Mouse (Mus musculus) heart, adult 2 months (tissue): ENCODE data around the gene Gcc1. TPM values are rescaled to one million over a fixed set of nuclear protein-coding genes. Genes with fewer than 3 reads are reported as not detected.

Source experiments
- DNase-seq, 2 experiments: peaks; one replicate each; pipeline ENCODE4 v3.0.0; 2021
- H3K27ac ChIP-seq: fragments of 200-600 bp; 2 replicates; pipeline ENCODE4 v1.8.1; 2022
- H3K27me3 ChIP-seq: fragments of 200-500 bp; 2 replicates; pipeline ENCODE4 v1.6.1; 2012; ENCODE audit warnings: mild to moderate bottlenecking, low read length, inconsistent platforms, mixed read lengths; ENCODE audit not compliant: control insufficient read depth, insufficient read depth
- H3K36me3 ChIP-seq: fragments of 200-500 bp; 2 replicates; pipeline ENCODE4 v1.6.1; 2012; ENCODE audit warnings: low read length, inconsistent platforms; ENCODE audit not compliant: control insufficient read depth, insufficient read depth
- H3K4me1 ChIP-seq: fragments of 200-500 bp; 2 replicates; pipeline ENCODE4 v1.6.1; 2011; ENCODE audit warnings: low read length; ENCODE audit not compliant: control insufficient read depth, insufficient read depth
- H3K4me3 ChIP-seq: fragments of 200-600 bp; 2 replicates; pipeline ENCODE4 v1.8.1; 2022
- H3K79me2 ChIP-seq: fragments of 200-500 bp; replicated peaks from 2 replicates; pipeline ENCODE4 v1.6.1; 2012; ENCODE audit warnings: mild to moderate bottlenecking, inconsistent platforms, low read length, moderate library complexity, mixed read lengths; ENCODE audit not compliant: control insufficient read depth, insufficient read depth
- H3K9ac ChIP-seq: fragments of 200-500 bp; 2 replicates; pipeline ENCODE4 v1.6.1; 2012; ENCODE audit warnings: low read depth, mild to moderate bottlenecking, control low read depth, inconsistent platforms, low read length, mixed read lengths
- CTCF ChIP-seq: fragments of 200-600 bp; IDR thresholded peaks from 2 replicates; pipeline ENCODE4 v1.8.1; 2022; ENCODE audit warnings: antibody characterized with exemption, mild to moderate bottlenecking, moderate library complexity
- EP300 ChIP-seq: fragments of 200-500 bp; IDR thresholded peaks from 2 replicates; pipeline ENCODE4 v1.6.1; 2011; ENCODE audit warnings: low read depth, low read length, control low read depth; ENCODE audit not compliant: insufficient read depth
- POLR2A ChIP-seq: fragments of 200-500 bp; IDR thresholded peaks from 2 replicates; pipeline ENCODE4 v1.6.1; 2011; ENCODE audit warnings: mild to moderate bottlenecking, low read depth, low read length, control low read depth; ENCODE audit not compliant: insufficient read depth
- WGBS: fragments of 180-500 bp; shearing (Covaris S2); methylation state at CpG from one replicate; pipeline ENCODE4 v1.1.7; 2018; 5-methylcytosine and 5-hydroxymethylcytosine counted together
- intact Hi-C: fragments of 180-260 bp; cut with DNase I; formaldehyde crosslinking; loops from one replicate; pipeline ENCODE4 v1.15.1; 2025
- polyA plus RNA-seq: library from polyadenylated mRNA; depleted of rRNA; stranded (reverse); fragments of >200 nt; gene quantifications from 2 replicates; pipeline ENCODE4 v1.2.3, GENCODE M21; 2012
- total RNA-seq, 2 experiments: library from RNA; stranded (reverse); gene quantifications; 2 replicates each; pipeline ENCODE4 v1.2.3; 2021

Gene Gcc1
- total and polyA plus RNA-seq, 3 experiments: 3.2 to 9.8 (median 8.4) TPM

DNA sequence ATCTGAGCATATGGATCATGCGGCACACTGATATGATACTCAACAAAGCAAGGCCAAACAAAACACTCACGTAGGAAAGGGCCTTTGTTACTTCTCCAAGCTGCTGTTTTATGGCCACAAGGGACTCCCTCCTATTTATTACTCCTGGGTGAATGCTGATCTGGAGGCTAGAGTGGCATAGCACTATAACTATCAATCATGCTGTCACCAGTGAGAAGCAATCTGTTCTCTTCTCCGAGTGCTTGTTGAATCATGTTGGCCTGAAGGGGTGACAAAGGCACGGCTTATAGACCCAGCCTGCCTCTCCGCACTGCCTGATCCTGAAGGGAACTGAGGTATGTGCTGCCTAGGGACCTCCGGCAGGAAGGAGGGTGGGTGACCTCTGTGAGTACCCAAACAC, 36.4 kb upstream of the Gcc1 start:
- H3K9ac ChIP-seq: no peak overlapping the region
- 53% methylated on average over 6 of the region's 6 CpGs for WGBS
- no peaks in the 10 kb centered on the region for H3K79me2 ChIP-seq
- no peak for DNase-seq
- no peak overlapping the region for H3K4me3 ChIP-seq
- no peaks in the 10 kb centered on the region for H3K36me3 ChIP-seq
- H3K27ac ChIP-seq: no peak overlapping the region
- no peaks in the 10 kb centered on the region for H3K27me3 ChIP-seq
- no peaks in the 10 kb centered on the region for H3K4me1 ChIP-seq
- intact Hi-C loops: loop anchor here (5.0 kb wide), 1 partner anchor 42 kb away; the partner anchor contains the start of gene Arf5
- no peak for TF ChIP-seq EP300
- no peak for TF ChIP-seq POLR2A
- no peak for TF ChIP-seq CTCF

DNA sequence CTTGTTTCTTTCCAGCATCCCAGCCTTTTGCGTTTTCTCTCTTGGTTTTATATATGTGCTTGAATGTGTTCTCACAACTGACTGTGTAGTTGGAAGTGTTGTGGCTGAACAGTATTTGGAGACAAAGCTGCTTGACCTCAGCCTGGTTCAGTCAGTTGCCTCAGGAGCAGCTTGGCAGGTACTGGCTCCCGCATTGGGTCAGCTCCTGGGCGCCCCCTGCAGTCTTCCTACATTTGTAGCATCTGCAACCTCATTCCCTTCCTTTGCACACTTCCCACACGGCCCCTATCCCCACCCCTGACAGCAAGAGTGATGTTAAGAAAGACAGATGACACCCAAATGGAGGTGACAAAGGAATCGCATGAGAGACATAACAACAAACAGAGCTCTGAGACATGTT, 32.3 kb upstream of the Gcc1 start:
- Histone ChIP-seq H3K27ac (no peak overlapping the region), H3K4me1 (no peaks in the 10 kb centered on the region), H3K9ac (no peak overlapping the region), H3K36me3 (no peaks in the 10 kb centered on the region), H3K27me3 (no peaks in the 10 kb centered on the region), H3K79me2 (no peaks in the 10 kb centered on the region), H3K4me3 (no peak overlapping the region)
- intact Hi-C loops: loop anchor here (1.0 to 5.0 kb wide), 3 partner anchors 38 to 151 kb away; partner anchors contain the start of gene Arf5
- 4% methylated on average over 5 of the region's 5 CpGs for WGBS
- TF ChIP-seq POLR2A (no peak), EP300 (no peak), CTCF (peak; percentile 93)
- peak; percentile 75 to 84 for DNase-seq

DNA sequence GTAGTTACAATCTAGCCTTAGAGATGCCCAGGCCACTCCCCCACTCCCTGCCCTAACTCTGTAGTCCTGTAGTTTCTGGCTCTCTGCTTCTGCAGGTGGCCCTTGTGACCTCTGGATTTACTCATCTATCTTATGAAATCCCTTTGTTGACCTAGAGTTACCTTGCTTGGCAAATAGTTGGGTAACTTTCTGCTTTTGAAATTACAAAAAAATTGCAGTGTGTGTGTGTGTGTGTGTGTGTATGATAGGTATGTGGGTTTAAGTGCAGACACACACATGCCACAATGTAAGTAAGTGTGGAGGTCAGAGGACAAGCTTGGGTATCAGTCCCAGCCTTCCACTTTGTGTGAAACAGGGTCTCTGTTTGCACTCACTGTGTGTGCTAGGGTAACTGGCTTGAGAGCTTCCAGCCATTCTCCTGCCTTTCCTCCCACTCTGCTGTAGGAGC, 31.1 kb upstream of the Gcc1 start:
- intact Hi-C loops: no loop called here
- no peak for DNase-seq
- no peak overlapping the region for H3K27ac ChIP-seq
- no peaks in the 10 kb centered on the region for H3K79me2 ChIP-seq
- no peaks in the 10 kb centered on the region for H3K27me3 ChIP-seq
- no peak overlapping the region for H3K9ac ChIP-seq
- H3K4me1 ChIP-seq: no peaks in the 10 kb centered on the region
- TF ChIP-seq EP300: no peak
- TF ChIP-seq POLR2A: no peak
- no peak for TF ChIP-seq CTCF
- H3K36me3 ChIP-seq: no peaks in the 10 kb centered on the region
- H3K4me3 ChIP-seq: no peak overlapping the region

DNA sequence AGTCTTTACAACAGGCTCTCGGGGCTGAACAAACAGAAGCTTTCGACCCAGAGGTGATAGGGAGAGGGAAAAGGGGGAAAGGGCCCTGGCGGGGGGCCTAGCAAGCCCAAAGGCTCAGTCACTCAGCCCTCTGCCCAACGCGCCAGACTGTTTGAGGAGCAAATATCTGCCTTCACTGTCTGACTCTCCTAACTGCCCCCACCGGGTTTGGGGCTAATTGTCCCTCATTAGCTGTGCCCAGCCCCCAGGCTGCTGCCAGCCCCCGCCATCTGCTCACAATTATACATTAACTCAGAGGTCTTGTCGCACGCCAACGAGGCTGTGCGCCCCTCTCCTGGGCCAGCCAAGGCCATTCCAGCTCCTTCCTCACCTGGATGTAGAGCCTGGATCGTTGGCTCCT, 22.8 kb upstream of the Gcc1 start:
- no peak overlapping the region for H3K27ac ChIP-seq
- TF ChIP-seq CTCF (no peak), POLR2A (no peak), EP300 (no peak)
- intact Hi-C loops: no loop called here
- H3K4me3 ChIP-seq: no peak overlapping the region
- WGBS: 3% methylated on average over 12 of the region's 12 CpGs
- peaks cover 6% of the 10 kb centered on the region; the same call in 1 of the 2 replicates for H3K27me3 ChIP-seq
- H3K4me1 ChIP-seq: no peaks in the 10 kb centered on the region
- H3K9ac ChIP-seq: no peak overlapping the region
- H3K36me3 ChIP-seq: no peaks in the 10 kb centered on the region
- H3K79me2 ChIP-seq: no peaks in the 10 kb centered on the region
- DNase-seq: no peak

DNA sequence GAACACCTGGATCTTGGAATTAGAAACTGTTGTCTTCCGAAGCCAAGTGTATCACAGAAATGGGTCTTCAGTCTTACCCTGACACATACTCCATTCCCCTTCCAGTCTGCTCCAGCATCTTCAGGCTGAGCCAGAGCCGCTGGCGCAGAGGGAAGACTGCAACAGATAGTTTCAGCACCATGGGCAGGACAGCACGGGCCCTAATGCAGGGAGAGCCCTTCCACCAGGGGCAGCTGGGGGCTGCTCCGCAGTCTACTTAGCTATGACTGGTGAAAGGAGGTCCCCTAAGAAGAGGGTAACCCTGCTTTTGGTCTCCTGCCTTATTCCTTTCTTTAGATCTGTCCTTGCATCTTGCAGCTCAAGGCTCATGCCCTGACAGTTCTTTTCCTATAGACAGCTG, 22.3 kb upstream of the Gcc1 start:
- Histone ChIP-seq H3K9ac (no peak overlapping the region), H3K27ac (no peak overlapping the region), H3K4me1 (no peaks in the 10 kb centered on the region), H3K79me2 (no peaks in the 10 kb centered on the region), H3K4me3 (no peak overlapping the region), H3K27me3 (peaks cover 6% of the 10 kb centered on the region; the same call in 1 of the 2 replicates), H3K36me3 (no peaks in the 10 kb centered on the region)
- 16% methylated on average over 5 of the region's 5 CpGs for WGBS
- TF ChIP-seq CTCF: no peak
- no peak for TF ChIP-seq EP300
- TF ChIP-seq POLR2A: no peak
- DNase-seq: no peak
- intact Hi-C loops: no loop called here

DNA sequence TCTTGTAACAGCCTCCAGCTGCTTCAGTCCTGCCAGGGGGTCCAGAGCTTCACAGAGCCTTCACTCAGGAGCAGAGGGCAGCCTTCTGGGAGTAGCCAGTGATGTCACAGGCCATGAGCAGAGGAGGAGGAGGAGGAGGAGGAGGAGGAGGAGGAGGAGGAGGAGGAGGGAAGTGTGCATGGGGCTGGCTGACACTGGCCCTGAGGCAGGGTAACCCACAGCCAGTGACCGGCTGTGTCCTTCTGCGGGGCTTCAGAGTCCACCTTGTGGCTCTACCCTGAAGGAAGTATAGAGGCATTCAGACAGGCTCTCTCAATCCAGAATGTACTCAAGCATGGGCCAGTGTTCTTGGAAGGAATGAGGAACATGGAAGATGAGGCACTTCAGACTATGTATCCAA, 21.1 kb upstream of the Gcc1 start, which contains the start of gene Pax4:
Pax4 (minus strand) TSS at position 101 of the 400 bp plus-strand sequence.
- 75% methylated on average over 2 of the region's 2 CpGs for WGBS

More for the DNA sequence above, 21.1 kb upstream of the Gcc1 start, which contains the start of gene Pax4:
- no peak for DNase-seq
- intact Hi-C loops: no loop called here
- TF ChIP-seq EP300 (no peak), CTCF (no peak), POLR2A (no peak)
- Histone ChIP-seq H3K4me3 (no peak within 1 kb of the TSS), H3K36me3 (no peaks in the 10 kb centered on the region), H3K79me2 (no peaks in the 10 kb centered on the region), H3K4me1 (no peaks in the 10 kb centered on the region), H3K9ac (no peak within 1 kb of the TSS), H3K27me3 (peaks cover 6% of the 10 kb centered on the region; the same call in 1 of the 2 replicates), H3K27ac (no peak within 1 kb of the TSS)
